Mouse (Mus musculus) WW6 (cell line): ENCODE data around the gene H2-DMb1.

ENCODE experiments used
- DNase-seq: peaks from one replicate; pipeline ENCODE4 v3.0.0-alpha.2; 2013; ENCODE audit warnings: low read depth, low spot score

Gene H2-DMb1

GRCm38 (mm10) chr17:34193468-34193867 is 40.6 kb downstream of the H2-DMb1 start:
- no peak for DNase-seq

- DNase-seq = no peak
Observed at GRCm38 (mm10) chr17:34194723-34195122, 41.9 kb downstream of the H2-DMb1 start.

GRCm38 (mm10) chr17:34196491-34196890 is 43.6 kb downstream of the H2-DMb1 start:
- no peak for DNase-seq

- peak; percentile 55 for DNase-seq
Observed at GRCm38 (mm10) chr17:34196941-34197894, 44.3 kb downstream of the H2-DMb1 start, which contains the start of gene Psmb8. Gene Psmb8, plus strand, starts transcription at chr17:34197721.

GRCm38 (mm10) chr17:34197904-34198520 is 45.1 kb downstream of the H2-DMb1 start:
- no peak for DNase-seq

GRCm38 (mm10) chr17:34198521-34198912 is 45.6 kb downstream of the H2-DMb1 start:
- no peak for DNase-seq

- DNase-seq = no peak
Observed at GRCm38 (mm10) chr17:34199050-34199619, 46.3 kb downstream of the H2-DMb1 start.

- no peak for DNase-seq
Observed at GRCm38 (mm10) chr17:34200047-34200446, 47.2 kb downstream of the H2-DMb1 start.

- no peak for DNase-seq
Observed at GRCm38 (mm10) chr17:34200772-34201505, 48.1 kb downstream of the H2-DMb1 start.

- DNase-seq = no peak
Observed at GRCm38 (mm10) chr17:34201506-34202055, 48.7 kb downstream of the H2-DMb1 start.

- DNase-seq = no peak
Observed at GRCm38 (mm10) chr17:34202760-34203442, 50.0 kb downstream of the H2-DMb1 start.

- no peak for DNase-seq
Observed at GRCm38 (mm10) chr17:34203444-34203843, 50.6 kb downstream of the H2-DMb1 start, which contains the start of gene Tap2. Gene Tap2, plus strand, starts transcription at chr17:34203527.

- peak; percentile 48 for DNase-seq
Observed at GRCm38 (mm10) chr17:34204303-34205010, 51.6 kb downstream of the H2-DMb1 start.

- DNase-seq = no peak
Observed at GRCm38 (mm10) chr17:34205021-34205745, 52.3 kb downstream of the H2-DMb1 start.

GRCm38 (mm10) chr17:34205746-34206176 is 52.9 kb downstream of the H2-DMb1 start:
- DNase-seq = no peak

GRCm38 (mm10) chr17:34206731-34207130 is 53.9 kb downstream of the H2-DMb1 start:
- no peak for DNase-seq

- no peak for DNase-seq
Observed at GRCm38 (mm10) chr17:34207456-34207855, 54.6 kb downstream of the H2-DMb1 start.

GRCm38 (mm10) chr17:34207866-34208265 is 55.0 kb downstream of the H2-DMb1 start:
- no peak for DNase-seq

GRCm38 (mm10) chr17:34208421-34208820 is 55.5 kb downstream of the H2-DMb1 start:
- DNase-seq = no peak
